ENCODE assay signal across 20 mouse cellular contexts in the genomic region with DNA sequence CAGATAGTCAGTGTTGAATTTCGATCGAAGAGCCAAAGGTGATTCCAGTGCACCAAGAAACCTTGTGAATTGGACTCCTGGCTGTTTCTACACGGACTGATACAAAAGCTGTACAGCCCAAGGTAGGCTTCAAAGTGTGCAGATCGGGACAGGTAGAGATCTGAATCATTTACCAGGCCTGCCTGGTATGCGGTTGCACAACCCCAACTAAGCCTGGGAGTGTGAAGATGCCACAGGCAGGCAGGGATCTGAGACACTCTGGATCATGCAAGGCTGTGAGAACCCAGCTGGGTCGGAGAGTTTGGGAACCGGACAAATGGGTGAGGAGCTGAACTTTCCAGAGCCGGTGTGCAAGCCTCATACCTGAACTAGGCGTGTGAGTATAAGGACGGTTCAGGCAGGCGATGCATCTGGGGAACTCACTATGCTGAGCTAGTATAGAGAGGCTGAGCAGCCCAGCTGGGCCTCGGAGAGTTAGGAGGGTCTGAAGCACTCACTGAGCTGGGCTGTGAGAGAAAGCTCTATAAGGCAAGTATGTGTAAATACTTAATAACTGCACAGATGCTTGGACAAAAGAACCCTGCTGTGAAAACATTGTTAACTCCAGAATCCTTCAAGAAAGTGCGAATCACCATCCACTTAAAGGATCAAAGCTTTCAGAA.
DNase-seq lines count a peak whose midpoint lies in the region; ATAC-seq and TF ChIP-seq lines count a peak whose summit lies in the region.
"Had no signal": no experiment of that assay in that cellular context is flagged by ENCODE, and none has a peak within 500 bp of the region (broad histone marks: within the 10 kb centered on the region; RNA-seq: fewer than 3 reads in every experiment).

No protein-coding gene starts in this region.

- no peak for DNase-seq in lung, adult 18-20 months
- peak; percentile 28 for DNase-seq in ES-CJ7 (ENCODE audit: low read depth, low spot score)
- DNase-seq in ES-E14 (ENCODE audit: low read depth, low spot score), result peak; percentile 9
- peak; percentile 82 for DNase-seq in fat pad, adult 2 months (ENCODE audit: extremely low read depth, low read depth, low spot score)
- no peak for DNase-seq in cerebellum, postnatal 14 days
- DNase-seq: adrenal gland, adult 8-10 months; cerebellum, adult 11 months; cerebellum, adult 8-10 months; cerebellum, postnatal 25 days; gastrocnemius, adult 2 months; gastrocnemius, postnatal 25 days; heart, postnatal 14 days had no signal

- H3K36me3 ChIP-seq in lung, embryonic 15.5 days, result no peaks in the 10 kb centered on the region
- no peaks in the 10 kb centered on the region for H3K36me3 ChIP-seq in ES-E14 (ENCODE audit: control insufficient read depth, insufficient read depth, low read length, poor library complexity, severe bottlenecking)
- no peaks in the 10 kb centered on the region for H3K36me3 ChIP-seq in hindbrain, embryonic 12.5 days
- H3K36me3 ChIP-seq: embryonic facial prominence, embryonic 12.5 days; forebrain, embryonic 12.5 days; heart, embryonic 15.5 days; hindbrain, embryonic 15.5 days had no signal

- H3K4me2 ChIP-seq in lung, embryonic 15.5 days, result no peak overlapping the region
- H3K4me2 ChIP-seq in hindbrain, embryonic 12.5 days (replicated peaks), result no peak overlapping the region
- H3K4me2 ChIP-seq: embryonic facial prominence, embryonic 12.5 days; forebrain, embryonic 12.5 days; heart, embryonic 11.5 days; heart, embryonic 15.5 days; hindbrain, embryonic 15.5 days had no signal

- no peaks in the 10 kb centered on the region for H3K27me3 ChIP-seq in lung, embryonic 15.5 days
- no peaks in the 10 kb centered on the region for H3K27me3 ChIP-seq in hindbrain, embryonic 12.5 days
- H3K27me3 ChIP-seq: embryonic facial prominence, embryonic 12.5 days; forebrain, embryonic 12.5 days; heart, embryonic 15.5 days; hindbrain, embryonic 15.5 days had no signal

- no peak overlapping the region for H3K4me3 ChIP-seq in lung, embryonic 15.5 days
- H3K4me3 ChIP-seq in ES-E14 (ENCODE audit: insufficient read depth in 1 of 2, low read depth in 1 of 2, low read length in 2 of 2, poor library complexity in 1 of 2, severe bottlenecking in 1 of 2), result no peak overlapping the region
- no peak overlapping the region for H3K4me3 ChIP-seq in hindbrain, embryonic 12.5 days
- H3K4me3 ChIP-seq: embryonic facial prominence, embryonic 12.5 days; forebrain, embryonic 12.5 days; gastrocnemius, adult 2 months; heart, embryonic 15.5 days; hindbrain, embryonic 15.5 days had no signal

- 70% methylated on average over 13 of the region's 13 CpGs for WGBS in lung, embryonic 15.5 days
- WGBS in hindbrain, embryonic 12.5 days, result 85% methylated on average over 13 of the region's 13 CpGs

- in situ Hi-C loops in ES-E14 (cut with MboI; ENCODE audit: low sequenced_read_pairs in 2 of 2, unreplicated experiment in 2 of 2), result no loop called here

- H3K4me1 ChIP-seq in lung, embryonic 15.5 days, result no peaks in the 10 kb centered on the region
- H3K4me1 ChIP-seq in ES-E14 (ENCODE audit: control insufficient read depth in 2 of 2, insufficient read depth in 2 of 2, low read length in 2 of 2, poor library complexity in 1 of 2), result no peaks in the 10 kb centered on the region
- H3K4me1 ChIP-seq in hindbrain, embryonic 12.5 days, result no peaks in the 10 kb centered on the region
- H3K4me1 ChIP-seq: embryonic facial prominence, embryonic 12.5 days; forebrain, embryonic 12.5 days; heart, embryonic 15.5 days; hindbrain, embryonic 15.5 days had no signal

- no peak overlapping the region for H3K9ac ChIP-seq in lung, embryonic 15.5 days
- H3K9ac ChIP-seq in ES-E14 (ENCODE audit: insufficient read depth, low read depth, low read length, poor library complexity, severe bottlenecking), result no peak overlapping the region
- H3K9ac ChIP-seq in hindbrain, embryonic 12.5 days, result no peak overlapping the region
- H3K9ac ChIP-seq: embryonic facial prominence, embryonic 12.5 days; forebrain, embryonic 12.5 days; heart, embryonic 15.5 days; hindbrain, embryonic 15.5 days had no signal

- H3K9me3 ChIP-seq in lung, embryonic 15.5 days, result no peaks in the 10 kb centered on the region
- H3K9me3 ChIP-seq in ES-E14 (ENCODE audit: control insufficient read depth, insufficient read depth, low read depth, low read length), result no peaks in the 10 kb centered on the region
- H3K9me3 ChIP-seq in hindbrain, embryonic 12.5 days (replicated peaks), result no peaks in the 10 kb centered on the region
- H3K9me3 ChIP-seq: embryonic facial prominence, embryonic 12.5 days; forebrain, embryonic 12.5 days; heart, embryonic 15.5 days; hindbrain, embryonic 15.5 days had no signal

- peak; percentile 59; the same call in 1 of the 2 replicates for ATAC-seq in lung, embryonic 15.5 days (ENCODE audit: borderline replicate concordance, extremely low read depth, low FRiP score, low TSS enrichment)
- ATAC-seq in hindbrain, embryonic 12.5 days (ENCODE audit: low FRiP score), result no peak
- ATAC-seq: intestine, postnatal 0 days had no signal

- peak overlapping the region; percentile 59 for H3K27ac ChIP-seq in lung, embryonic 15.5 days
- no peak overlapping the region for H3K27ac ChIP-seq in ES-E14 (ENCODE audit: insufficient read depth, low read depth, low read length, poor library complexity, severe bottlenecking)
- H3K27ac ChIP-seq in hindbrain, embryonic 12.5 days, result no peak overlapping the region
- H3K27ac ChIP-seq: embryonic facial prominence, embryonic 12.5 days; forebrain, embryonic 12.5 days; gastrocnemius, adult 2 months; heart, embryonic 15.5 days; hindbrain, embryonic 15.5 days had no signal

TF ChIP-seq in ES-E14, 5 proteins besides CTCF, POLR2A, EP300 and RAD21:
- TF ChIP-seq ZNF384 (IDR thresholded peaks at IDR 0.05; ENCODE audit: low read depth, low read length), result no peak

Comparison
In these comparisons a context has a peak if more than half of its experiments do, and no peak if none do; other contexts are left out.
1. DNase-seq: peak in ES-CJ7 (single experiment), ES-E14 (single experiment) and fat pad, adult 2 months (single experiment); none in lung, adult 18-20 months (0 of 2) and cerebellum, postnatal 14 days (0 of 2).